8 mouse cellular contexts compared by ENCODE assay signal in genomic region chr11:120233441-120234135, GRCm38 (mm10). TPM values are rescaled to one million over a fixed set of nuclear protein-coding genes. Genes with fewer than 3 reads are reported as not detected.
A peak's percentile ranks its signal among the peaks of the same experiment; 100 is the strongest.
DNase-seq lines count a peak whose midpoint lies in the region; ATAC-seq and TF ChIP-seq lines count a peak whose summit lies in the region.

No protein-coding gene starts in this region.

- H3K27me3 ChIP-seq in lung, embryonic 14.5 days (ENCODE audit: insufficient read depth, low read length), result no peaks in the 10 kb centered on the region
- no peaks in the 10 kb centered on the region for H3K27me3 ChIP-seq in forebrain, embryonic 16.5 days (replicated peaks; ENCODE audit: control insufficient read depth, insufficient read depth, low read length)
- H3K27me3 ChIP-seq in kidney, embryonic 16.5 days (ENCODE audit: insufficient read depth, low read length), result no peaks in the 10 kb centered on the region
- no peaks in the 10 kb centered on the region for H3K27me3 ChIP-seq in stomach, postnatal 0 days (ENCODE audit: control insufficient read depth, insufficient read depth, low read length)

- H3K4me2 ChIP-seq in lung, embryonic 14.5 days, result peak overlapping the region; percentile 99
- H3K4me2 ChIP-seq in forebrain, embryonic 16.5 days (ENCODE audit: low read length), result peak overlapping the region; percentile 97
- peak overlapping the region; percentile 88 for H3K4me2 ChIP-seq in kidney, embryonic 16.5 days (replicated peaks; ENCODE audit: low read depth, low read length)
- H3K4me2 ChIP-seq in stomach, postnatal 0 days (replicated peaks; ENCODE audit: low read depth), result peak overlapping the region; percentile 100

- H3K9ac ChIP-seq in lung, embryonic 14.5 days, result peak overlapping the region; percentile 100
- H3K9ac ChIP-seq in forebrain, embryonic 16.5 days (replicated peaks; ENCODE audit: low read depth, low read length), result peak overlapping the region; percentile 100
- peak overlapping the region; percentile 99 for H3K9ac ChIP-seq in kidney, embryonic 16.5 days (replicated peaks; ENCODE audit: low read length)
- H3K9ac ChIP-seq in stomach, postnatal 0 days (ENCODE audit: low read length), result peak overlapping the region; percentile 90

- no peak for TF ChIP-seq EP300 in stomach, postnatal 0 days (optimal IDR thresholded peaks at IDR 0.05)

- peaks cover 14% of the 10 kb centered on the region; the same call in 1 of the 2 replicates for H3K36me3 ChIP-seq in lung, embryonic 14.5 days (ENCODE audit: insufficient read depth)
- no peaks in the 10 kb centered on the region for H3K36me3 ChIP-seq in forebrain, embryonic 16.5 days (ENCODE audit: control insufficient read depth, insufficient read depth)
- H3K36me3 ChIP-seq in kidney, embryonic 16.5 days (ENCODE audit: insufficient read depth, low read length), result no peaks in the 10 kb centered on the region
- no peaks in the 10 kb centered on the region for H3K36me3 ChIP-seq in stomach, postnatal 0 days (ENCODE audit: control insufficient read depth, insufficient read depth, low read length)

- peak overlapping the region; percentile 96 for H3K4me3 ChIP-seq in lung, embryonic 14.5 days (ENCODE audit: low read depth, low read length)
- peak overlapping the region; percentile 88 for H3K4me3 ChIP-seq in forebrain, embryonic 16.5 days (replicated peaks; ENCODE audit: low read length)
- H3K4me3 ChIP-seq in kidney, embryonic 16.5 days (ENCODE audit: low read length), result peak overlapping the region; percentile 96
- H3K4me3 ChIP-seq in stomach, postnatal 0 days (ENCODE audit: low read depth, low read length), result peak overlapping the region; percentile 64

- peaks cover 21% of the 10 kb centered on the region for H3K4me1 ChIP-seq in lung, embryonic 14.5 days (ENCODE audit: insufficient read depth)
- peaks cover 29% of the 10 kb centered on the region for H3K4me1 ChIP-seq in forebrain, embryonic 16.5 days (replicated peaks; ENCODE audit: control insufficient read depth, insufficient read depth, low read length)
- H3K4me1 ChIP-seq in kidney, embryonic 16.5 days (ENCODE audit: insufficient read depth, low read length), result peaks cover 24% of the 10 kb centered on the region
- H3K4me1 ChIP-seq in stomach, postnatal 0 days (replicated peaks; ENCODE audit: control insufficient read depth, insufficient read depth), result peaks cover 13% of the 10 kb centered on the region

- ATAC-seq in lung, embryonic 14.5 days (ENCODE audit: insufficient read depth), result no peak
- no peak for ATAC-seq in forebrain, embryonic 16.5 days
- ATAC-seq in kidney, embryonic 16.5 days (ENCODE audit: low FRiP score, low TSS enrichment), result no peak
- no peak for ATAC-seq in stomach, postnatal 0 days (ENCODE audit: low FRiP score, low TSS enrichment)

- no peaks in the 10 kb centered on the region for H3K9me3 ChIP-seq in lung, embryonic 14.5 days (ENCODE audit: low read depth, low read length)
- H3K9me3 ChIP-seq in forebrain, embryonic 16.5 days (ENCODE audit: control insufficient read depth, low read length), result no peaks in the 10 kb centered on the region
- no peaks in the 10 kb centered on the region for H3K9me3 ChIP-seq in kidney, embryonic 16.5 days (ENCODE audit: low read length)
- no peaks in the 10 kb centered on the region for H3K9me3 ChIP-seq in stomach, postnatal 0 days (ENCODE audit: control insufficient read depth, low read length)

- DNase-seq in lung, embryonic 14.5 days, result peak; percentile 69
- no peak for DNase-seq in lung, postnatal 25 days (ENCODE audit: low spot score)
- peak; percentile 72 for DNase-seq in cerebellum, adult 11-12 months
- DNase-seq in mesoderm, embryonic 11.5 days (ENCODE audit: low read depth, low spot score), result peak; percentile 82
- DNase-seq in stomach, postnatal 0 days (ENCODE audit: low spot score), result peak; percentile 69
- no peak for DNase-seq in spleen, postnatal 4 days (ENCODE audit: low spot score in 2 of 2)

- WGBS in lung, embryonic 14.5 days, result under 1% methylated on average over 48 of the region's 51 CpGs
- WGBS in forebrain, embryonic 16.5 days, result under 1% methylated on average over 51 of the region's 51 CpGs
- under 1% methylated on average over 51 of the region's 51 CpGs for WGBS in kidney, embryonic 16.5 days
- WGBS in stomach, postnatal 0 days, result under 1% methylated on average over 51 of the region's 51 CpGs

- no peak for TF ChIP-seq CTCF in lung, embryonic 14.5 days (IDR thresholded peaks at IDR 0.05; ENCODE audit: low read depth)
- no peak for TF ChIP-seq CTCF in stomach, postnatal 0 days (IDR thresholded peaks at IDR 0.05; ENCODE audit: low read depth)

- peak overlapping the region; percentile 79 for H3K27ac ChIP-seq in lung, embryonic 14.5 days (ENCODE audit: low read depth)
- peak overlapping the region; percentile 95 for H3K27ac ChIP-seq in forebrain, embryonic 16.5 days (ENCODE audit: low read length)
- H3K27ac ChIP-seq in kidney, embryonic 16.5 days (ENCODE audit: low read length), result peak overlapping the region; percentile 85
- H3K27ac ChIP-seq in stomach, postnatal 0 days (replicated peaks), result peak overlapping the region; percentile 92

RNA-seq across cellular contexts. Expression of gene Bahcc1, which starts 0.8 kb away (rescaled TPM):
- polyA plus RNA-seq in lung, embryonic 14.5 days (2014; fragmentation: Nextera tagmentation; extraction: Ambion mirVana), result 14.3 and 15.6 TPM in 2 replicates
- polyA plus RNA-seq in forebrain, embryonic 16.5 days (2015; fragmentation: Nextera tagmentation; extraction: Ambion mirVana), result 14.5 and 14.8 TPM in 2 replicates
- polyA plus RNA-seq in kidney, embryonic 16.5 days (2015; fragmentation: Nextera tagmentation; extraction: Ambion mirVana), result 13.2 and 14.2 TPM in 2 replicates
- polyA plus RNA-seq in stomach, postnatal 0 days (2015; fragmentation: Nextera tagmentation; extraction: Ambion mirVana), result 2.7 and 2.9 TPM in 2 replicates

Comparison
In these comparisons a context has a peak if more than half of its experiments do, and no peak if none do; other contexts are left out.
1. DNase-seq: peak in lung, embryonic 14.5 days (single experiment), cerebellum, adult 11-12 months (single experiment), mesoderm, embryonic 11.5 days (single experiment) and stomach, postnatal 0 days (single experiment); none in lung, postnatal 25 days (single experiment) and spleen, postnatal 4 days (0 of 2).
2. Peak in every context shown above with its lines, with median percentiles within 50 percentile points of each other: H3K27ac ChIP-seq, H3K4me2 ChIP-seq, H3K4me3 ChIP-seq and H3K9ac ChIP-seq.